Mouse (Mus musculus) embryonic facial prominence, embryonic 10.5 days (tissue): ENCODE measurements around the gene Slc12a8. TPM values are rescaled to one million over a fixed set of nuclear protein-coding genes. Genes with fewer than 3 reads are reported as not detected.

ENCODE experiments used
- DNase-seq: peaks from one replicate; pipeline ENCODE4 v3.0.0-alpha.2; 2017; ENCODE audit warnings: low spot score
- H3K27ac ChIP-seq: fragments of 300-500 bp; sonication (generic); replicated peaks from 2 replicates; pipeline ENCODE4 v1.5.1; 2016; ENCODE audit warnings: mild to moderate bottlenecking
- H3K27me3 ChIP-seq: fragments of 300-500 bp; sonication (generic); replicated peaks from 2 replicates; pipeline ENCODE4 v1.6.1; 2016; ENCODE audit warnings: low read depth, mild to moderate bottlenecking; ENCODE audit not compliant: poor library complexity, severe bottlenecking
- H3K36me3 ChIP-seq: fragments of 300-500 bp; sonication (generic); replicated peaks from 2 replicates; pipeline ENCODE4 v1.6.1; 2016; ENCODE audit warnings: mild to moderate bottlenecking, moderate library complexity
- H3K4me1 ChIP-seq: fragments of 300-500 bp; sonication (generic); 2 replicates; pipeline ENCODE4 v1.6.1; 2016
- H3K4me3 ChIP-seq: fragments of 300-500 bp; sonication (generic); 2 replicates; pipeline ENCODE4 v1.5.1; 2016; ENCODE audit warnings: mild to moderate bottlenecking, moderate library complexity
- H3K9me3 ChIP-seq: fragments of 300-500 bp; sonication (generic); 2 replicates; pipeline ENCODE4 v1.6.1; 2016; ENCODE audit warnings: mild to moderate bottlenecking
- WGBS: fragments of 180-500 bp; shearing (Covaris S2); methylation state at CpG from one replicate; pipeline ENCODE4 v1.1.7; 2016; 5-methylcytosine and 5-hydroxymethylcytosine counted together
- polyA plus RNA-seq: library from polyadenylated mRNA; unstranded; fragments of >200 nt; fragmentation: Nextera tagmentation; extraction: Ambion mirVana; gene quantifications from 2 replicates; pipeline ENCODE4 v1.2.1, GENCODE M21; 2016

Gene Slc12a8
- polyA plus RNA-seq, 1 experiment from 2014 or later, result 0.50 TPM

DNA sequence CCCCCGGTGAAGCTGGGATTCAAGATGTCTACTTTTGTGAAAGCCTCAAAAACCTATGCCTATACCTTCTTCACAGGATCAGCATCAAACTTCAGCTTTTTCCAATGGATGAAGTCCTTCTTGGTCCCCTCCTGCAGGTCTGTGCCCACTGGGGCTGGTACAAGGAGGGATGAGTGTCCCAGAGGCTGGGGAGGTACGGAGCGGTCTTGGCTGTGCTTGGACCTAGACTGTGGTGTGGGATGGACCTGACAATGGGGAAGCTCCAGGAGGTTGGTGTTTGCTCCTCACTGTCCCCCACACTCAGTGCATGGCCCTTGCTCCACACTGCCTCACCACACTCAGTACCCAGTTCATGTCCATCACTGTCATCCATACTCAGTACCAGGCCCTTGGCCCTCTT, 141.0 kb downstream of the Slc12a8 start:
- WGBS, result 93% methylated on average over 3 of the region's 3 CpGs
- Histone ChIP-seq H3K4me1 (peaks cover 3% of the 10 kb centered on the region; the same call in 1 of the 2 replicates), H3K36me3 (no peaks in the 10 kb centered on the region), H3K9me3 (no peaks in the 10 kb centered on the region), H3K27ac (no peak overlapping the region), H3K27me3 (no peaks in the 10 kb centered on the region), H3K4me3 (no peak overlapping the region)
- no peak for DNase-seq

DNA sequence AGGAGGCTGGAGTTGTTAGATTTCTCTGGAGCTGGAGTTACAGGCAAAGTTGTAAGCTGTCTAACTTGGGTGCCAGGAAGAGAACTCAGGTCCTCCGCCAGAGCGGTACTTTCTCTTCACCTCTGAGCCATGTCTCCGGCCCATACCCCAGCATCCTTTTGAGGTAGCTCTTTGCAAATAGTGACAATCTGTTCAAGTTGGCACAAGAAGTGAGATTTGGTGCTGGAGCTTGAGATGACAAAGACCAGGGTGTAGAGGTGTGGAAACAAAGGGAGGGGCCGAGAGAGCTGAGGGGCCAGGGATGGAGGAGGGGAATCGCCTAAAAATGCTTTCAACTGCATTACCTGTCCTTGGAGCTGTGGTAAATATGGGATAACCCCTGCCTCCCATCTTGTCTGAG, 142.4 kb downstream of the Slc12a8 start:
- H3K27me3 ChIP-seq, result no peaks in the 10 kb centered on the region
- H3K9me3 ChIP-seq, result no peaks in the 10 kb centered on the region
- DNase-seq, result no peak
- no peaks in the 10 kb centered on the region for H3K36me3 ChIP-seq
- H3K27ac ChIP-seq, result no peak overlapping the region
- H3K4me3 ChIP-seq, result no peak overlapping the region
- 91% methylated on average over 5 of the region's 5 CpGs for WGBS
- peaks cover 3% of the 10 kb centered on the region; the same call in 1 of the 2 replicates for H3K4me1 ChIP-seq

DNA sequence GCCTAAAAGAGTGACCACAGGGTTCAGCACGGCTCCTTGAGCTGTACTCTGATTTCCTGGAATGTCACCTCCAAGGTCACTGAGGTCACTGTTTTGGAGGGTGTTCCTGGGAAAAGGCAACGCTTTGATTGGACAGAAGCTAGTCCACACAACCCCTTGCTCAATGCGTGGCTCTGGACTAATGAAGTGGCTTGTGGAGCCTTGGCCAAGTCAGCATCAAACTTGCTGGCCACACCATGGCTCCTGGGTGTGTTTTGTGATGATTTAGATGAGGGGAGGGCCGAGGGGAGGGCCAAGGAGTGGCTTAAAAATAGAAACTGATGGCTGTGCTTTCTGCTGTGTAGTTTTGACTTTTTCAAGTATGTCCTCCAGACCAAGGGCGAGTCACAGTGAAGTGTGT, 143.0 kb downstream of the Slc12a8 start:
- H3K27me3 ChIP-seq, result no peaks in the 10 kb centered on the region
- H3K4me1 ChIP-seq, result peaks cover 3% of the 10 kb centered on the region; the same call in 1 of the 2 replicates
- no peaks in the 10 kb centered on the region for H3K36me3 ChIP-seq
- H3K4me3 ChIP-seq, result no peak overlapping the region
- no peak overlapping the region for H3K27ac ChIP-seq
- no peak for DNase-seq
- no peaks in the 10 kb centered on the region for H3K9me3 ChIP-seq
- 64% methylated on average over 5 of the region's 5 CpGs for WGBS

DNA sequence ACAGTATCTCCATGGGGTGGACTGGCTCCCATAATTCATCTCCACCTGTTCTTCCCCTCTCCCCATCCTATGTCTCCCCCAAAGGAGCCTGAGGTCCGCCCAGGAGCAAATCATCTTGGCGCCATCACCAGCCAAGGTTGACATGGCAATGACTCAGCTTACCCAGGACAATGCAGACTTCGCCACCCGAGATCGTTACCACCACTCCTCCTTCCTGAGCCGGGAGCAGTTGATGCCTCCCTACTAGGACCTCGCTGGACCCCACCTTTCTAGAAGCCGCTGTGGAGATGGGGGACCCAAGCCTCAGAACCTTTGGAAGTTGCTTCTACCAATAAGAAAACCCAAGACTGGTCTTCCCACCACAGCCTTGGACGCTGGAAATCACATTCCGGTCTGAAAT, 145.7 kb downstream of the Slc12a8 start:
- H3K4me1 ChIP-seq, result peaks cover 3% of the 10 kb centered on the region; the same call in 1 of the 2 replicates
- no peak overlapping the region for H3K4me3 ChIP-seq
- DNase-seq, result no peak
- WGBS, result 95% methylated on average over 10 of the region's 10 CpGs
- no peaks in the 10 kb centered on the region for H3K9me3 ChIP-seq
- no peaks in the 10 kb centered on the region for H3K36me3 ChIP-seq
- no peak overlapping the region for H3K27ac ChIP-seq
- no peaks in the 10 kb centered on the region for H3K27me3 ChIP-seq

DNA sequence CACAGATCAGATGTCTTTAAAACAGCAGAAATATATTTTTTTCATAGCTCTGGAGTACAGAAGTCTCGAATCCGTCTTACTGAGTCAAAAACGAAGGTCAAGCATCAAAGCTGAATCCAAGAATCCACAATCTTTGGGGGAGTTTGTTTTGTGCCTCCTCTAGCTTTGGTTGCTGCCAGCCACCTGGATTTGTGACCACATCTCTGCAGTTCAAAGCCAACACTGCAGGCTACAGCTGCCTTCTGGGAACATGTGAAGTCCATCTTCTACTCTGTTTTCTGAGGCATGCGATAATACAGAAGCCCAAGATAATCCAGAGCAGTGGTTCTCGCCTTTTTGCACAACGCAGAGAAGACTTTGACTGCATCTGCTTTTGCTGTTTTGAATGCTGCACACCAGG, 149.1 kb downstream of the Slc12a8 start:
- WGBS, result 92% methylated on average over 6 of the region's 6 CpGs
- Histone ChIP-seq H3K36me3 (no peaks in the 10 kb centered on the region), H3K27me3 (no peaks in the 10 kb centered on the region)

DNA sequence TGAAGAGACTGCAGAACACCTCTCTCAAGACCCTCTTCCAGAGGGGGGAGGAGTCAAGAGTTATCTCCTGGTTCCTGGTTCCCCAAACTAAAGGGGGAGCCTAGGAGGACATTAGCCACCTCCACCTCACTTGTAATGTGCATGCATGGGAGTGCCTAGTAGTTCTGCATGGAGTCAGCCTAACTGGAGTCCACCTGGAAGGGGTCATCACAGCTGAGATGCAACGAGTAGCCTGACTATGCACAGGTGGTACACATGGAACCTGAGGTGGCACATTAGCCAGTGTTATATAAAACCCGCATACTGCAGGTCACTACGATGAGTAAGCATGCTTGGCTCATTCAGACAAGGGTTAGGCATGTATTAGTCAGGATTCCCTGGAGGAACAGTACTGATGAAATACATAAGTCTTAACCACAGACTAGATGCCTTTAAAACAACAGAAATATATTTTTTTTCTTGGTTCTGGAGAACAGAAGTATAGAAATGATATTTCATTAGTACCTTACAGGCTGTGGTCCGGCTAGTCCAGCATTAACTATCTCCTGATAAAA, 149.9 kb downstream of the Slc12a8 start:
- DNase-seq, result no peak
- H3K4me3 ChIP-seq, result no peak overlapping the region
- H3K27me3 ChIP-seq, result no peaks in the 10 kb centered on the region
- no peaks in the 10 kb centered on the region for H3K4me1 ChIP-seq
- 92% methylated on average over 4 of the region's 4 CpGs for WGBS
- H3K9me3 ChIP-seq, result no peaks in the 10 kb centered on the region
- no peaks in the 10 kb centered on the region for H3K36me3 ChIP-seq
- H3K27ac ChIP-seq, result no peak overlapping the region

More for the DNA sequence above, 149.1 kb downstream of the Slc12a8 start:
- H3K4me1 ChIP-seq, result no peaks in the 10 kb centered on the region
- H3K9me3 ChIP-seq, result no peaks in the 10 kb centered on the region
- DNase-seq, result no peak
- no peak overlapping the region for H3K4me3 ChIP-seq
- no peak overlapping the region for H3K27ac ChIP-seq

DNA sequence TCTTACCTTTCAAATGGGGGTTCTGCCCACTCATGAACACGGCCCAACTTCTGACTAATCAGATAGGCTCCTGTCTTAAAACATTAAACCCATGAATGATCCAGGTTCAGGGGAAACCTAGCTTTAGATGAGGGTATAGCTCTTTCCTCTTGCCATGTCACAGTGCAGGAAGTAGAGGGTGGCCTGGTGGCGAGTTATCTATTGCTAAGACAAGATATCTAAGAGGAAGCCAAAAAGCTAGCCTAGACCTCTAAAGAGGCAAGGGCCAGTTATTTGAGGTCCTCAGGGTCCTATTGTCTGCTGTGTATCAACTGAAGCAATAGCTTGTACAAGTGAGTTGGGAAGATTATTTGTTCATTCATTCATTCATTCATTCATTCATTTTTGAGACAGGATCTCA, 151.3 kb downstream of the Slc12a8 start:
- Histone ChIP-seq H3K36me3 (no peaks in the 10 kb centered on the region), H3K9me3 (no peaks in the 10 kb centered on the region), H3K4me3 (no peak overlapping the region), H3K27ac (no peak overlapping the region), H3K4me1 (peaks cover 4% of the 10 kb centered on the region; the same call in 1 of the 2 replicates), H3K27me3 (no peaks in the 10 kb centered on the region)
- 79% methylated on average over 2 of the region's 2 CpGs for WGBS
- DNase-seq, result no peak

DNA sequence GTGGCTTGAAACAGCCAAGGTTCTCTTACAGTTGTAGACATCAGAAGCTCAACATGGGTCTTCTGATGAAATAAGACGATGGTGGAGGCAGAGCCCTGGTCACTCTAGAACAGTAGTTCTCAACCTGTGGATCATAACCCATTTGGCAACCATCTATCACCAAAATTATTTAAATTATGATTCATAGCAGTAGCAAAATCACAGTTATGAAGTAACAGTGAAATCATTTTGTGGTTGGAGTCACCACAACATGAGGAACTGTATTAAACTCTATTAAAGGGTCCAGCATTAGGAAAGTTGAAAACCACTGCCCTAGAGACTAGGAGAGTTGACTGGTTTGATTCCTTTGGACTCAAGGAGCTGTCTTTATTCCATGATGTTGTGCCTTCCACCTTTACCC, 151.9 kb downstream of the Slc12a8 start:
- H3K9me3 ChIP-seq, result no peaks in the 10 kb centered on the region
- 90% methylated on average over 1 of the region's 1 CpGs for WGBS
- no peaks in the 10 kb centered on the region for H3K27me3 ChIP-seq
- no peak overlapping the region for H3K4me3 ChIP-seq
- no peak for DNase-seq
- no peak overlapping the region for H3K27ac ChIP-seq
- no peaks in the 10 kb centered on the region for H3K36me3 ChIP-seq
- H3K4me1 ChIP-seq, result peaks cover 6% of the 10 kb centered on the region; the same call in 1 of the 2 replicates

DNA sequence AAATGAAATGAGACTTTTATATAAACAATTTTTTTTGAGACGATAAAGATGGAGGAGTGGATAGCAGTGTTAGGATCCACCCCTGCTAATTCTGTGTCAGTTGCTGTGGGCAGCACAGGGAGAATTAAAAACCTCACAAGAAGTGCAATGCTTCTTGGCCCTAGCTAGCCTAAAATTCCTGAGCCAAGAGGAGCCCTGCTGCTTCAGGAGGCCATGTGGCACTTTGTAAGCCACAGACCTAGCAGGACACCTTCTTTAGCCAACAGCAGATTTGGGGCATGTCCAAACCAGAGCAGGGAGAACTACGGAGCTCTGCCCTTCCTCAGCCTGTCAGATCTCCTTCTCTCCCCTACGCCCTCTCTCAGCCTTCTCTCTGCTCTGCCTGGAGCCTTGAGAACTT, 153.2 kb downstream of the Slc12a8 start:
- no peaks in the 10 kb centered on the region for H3K36me3 ChIP-seq
- H3K4me3 ChIP-seq, result no peak overlapping the region
- no peaks in the 10 kb centered on the region for H3K9me3 ChIP-seq
- no peak overlapping the region for H3K27ac ChIP-seq
- DNase-seq, result no peak
- H3K4me1 ChIP-seq, result peaks cover 6% of the 10 kb centered on the region; the same call in 1 of the 2 replicates
- H3K27me3 ChIP-seq, result no peaks in the 10 kb centered on the region
- 72% methylated on average over 3 of the region's 3 CpGs for WGBS

DNA sequence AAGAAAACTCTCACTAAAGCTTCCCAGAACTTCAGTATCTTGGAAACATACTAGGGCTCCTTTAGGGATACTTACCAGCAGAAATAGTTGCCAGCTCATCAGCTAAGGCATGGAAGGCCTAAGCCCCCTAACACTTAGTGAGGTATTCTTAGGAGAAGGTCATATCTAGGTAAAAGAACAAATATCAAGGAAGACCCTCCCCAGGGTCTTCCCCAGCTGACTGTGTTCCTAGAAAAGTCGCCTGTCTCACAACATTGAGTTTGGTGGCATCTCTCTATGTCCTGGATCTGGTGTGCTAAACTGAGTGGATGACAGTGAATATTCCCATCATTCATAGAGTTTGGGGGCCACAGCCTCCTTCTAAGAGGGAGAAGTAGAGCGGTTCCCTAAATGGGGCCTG, 153.8 kb downstream of the Slc12a8 start:
- no peak overlapping the region for H3K27ac ChIP-seq
- no peaks in the 10 kb centered on the region for H3K36me3 ChIP-seq
- H3K9me3 ChIP-seq, result no peaks in the 10 kb centered on the region
- 86% methylated on average over 2 of the region's 2 CpGs for WGBS
- peaks cover 6% of the 10 kb centered on the region; the same call in 1 of the 2 replicates for H3K4me1 ChIP-seq
- H3K4me3 ChIP-seq, result no peak overlapping the region
- H3K27me3 ChIP-seq, result no peaks in the 10 kb centered on the region
- DNase-seq, result no peak

DNA sequence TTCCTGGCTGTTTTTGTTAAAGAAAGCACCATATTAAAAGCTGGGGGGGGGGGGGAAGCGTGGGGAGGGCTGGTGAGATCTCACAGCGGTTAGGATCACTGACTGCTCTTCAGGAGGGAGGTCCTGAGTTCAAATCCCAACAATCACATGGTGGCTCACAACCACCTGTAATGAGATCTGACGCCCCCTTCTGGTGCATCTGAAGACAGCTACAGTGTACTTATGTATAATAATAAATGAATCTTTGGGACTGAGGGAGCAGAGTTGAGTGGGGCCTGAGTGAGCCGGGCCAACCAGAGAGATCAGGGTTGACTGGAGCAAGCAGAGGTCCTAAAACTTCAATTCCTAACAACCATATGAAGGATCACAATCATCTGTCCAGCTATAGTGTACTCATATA, 155.1 kb downstream of the Slc12a8 start:
- Histone ChIP-seq H3K4me3 (no peak overlapping the region), H3K36me3 (no peaks in the 10 kb centered on the region), H3K4me1 (peaks cover 14% of the 10 kb centered on the region), H3K27me3 (no peaks in the 10 kb centered on the region), H3K9me3 (no peaks in the 10 kb centered on the region), H3K27ac (no peak overlapping the region)
- 91% methylated on average over 4 of the region's 4 CpGs for WGBS
- DNase-seq, result no peak

DNA sequence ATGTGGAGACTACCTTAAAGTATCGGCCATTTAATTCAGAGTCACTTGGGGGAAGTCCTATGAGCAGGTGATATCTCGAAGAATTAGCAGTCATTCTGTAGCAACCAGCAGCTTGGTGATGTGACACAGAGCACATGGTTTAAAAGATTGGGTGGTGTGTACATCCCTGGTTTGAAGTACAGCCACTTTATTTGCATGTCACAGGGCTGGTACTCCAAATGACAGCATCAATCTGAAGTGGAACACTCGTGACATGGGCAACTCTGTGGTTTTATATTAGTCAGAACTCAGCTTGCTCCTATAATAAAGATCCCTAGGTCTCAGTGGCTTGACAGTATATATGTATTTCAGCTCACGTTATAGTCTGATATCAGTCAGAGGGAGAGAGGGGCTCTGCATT, 155.5 kb downstream of the Slc12a8 start:
- Histone ChIP-seq H3K4me3 (no peak overlapping the region), H3K4me1 (peaks cover 14% of the 10 kb centered on the region), H3K27me3 (no peaks in the 10 kb centered on the region), H3K36me3 (no peaks in the 10 kb centered on the region), H3K9me3 (no peaks in the 10 kb centered on the region), H3K27ac (no peak overlapping the region)
- WGBS, result 92% methylated on average over 4 of the region's 4 CpGs
- no peak for DNase-seq

DNA sequence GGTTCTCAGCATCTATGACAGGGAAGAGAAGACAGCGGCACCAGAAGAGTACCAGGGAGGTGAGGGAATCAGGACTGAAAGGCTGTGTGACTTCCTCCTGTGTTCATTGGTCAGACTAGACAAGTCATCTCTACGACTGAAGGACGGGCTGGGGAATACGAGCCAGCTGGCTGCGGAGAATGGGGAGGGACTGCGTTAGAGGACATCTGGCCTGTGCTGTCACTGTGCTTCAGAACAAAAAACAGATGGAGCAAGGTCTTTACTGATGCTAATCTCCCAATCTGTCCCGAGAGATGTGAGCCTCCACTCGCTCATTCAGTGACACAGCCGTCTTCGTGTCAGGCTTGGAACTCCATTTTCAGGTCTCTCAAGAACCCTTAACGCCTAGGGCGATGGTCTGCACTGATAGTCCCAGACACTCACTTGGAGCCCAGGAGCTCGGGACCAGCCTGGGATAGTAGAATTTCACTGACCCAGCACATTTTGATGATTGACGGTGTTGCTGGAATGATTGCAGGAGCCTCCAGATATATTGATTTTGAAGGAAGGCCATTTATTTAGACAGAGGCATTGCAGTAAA, 156.5 kb downstream of the Slc12a8 start:
- DNase-seq, result peak; percentile 39
- Histone ChIP-seq H3K36me3 (no peaks in the 10 kb centered on the region), H3K4me1 (peaks cover 14% of the 10 kb centered on the region), H3K27me3 (no peaks in the 10 kb centered on the region), H3K9me3 (no peaks in the 10 kb centered on the region), H3K27ac (no peak overlapping the region), H3K4me3 (no peak overlapping the region)
- WGBS, result 59% methylated on average over 14 of the region's 14 CpGs
